Mouse (Mus musculus): ENCODE measurements around the gene Lrrc1.

Lrrc1 gene

DNA sequence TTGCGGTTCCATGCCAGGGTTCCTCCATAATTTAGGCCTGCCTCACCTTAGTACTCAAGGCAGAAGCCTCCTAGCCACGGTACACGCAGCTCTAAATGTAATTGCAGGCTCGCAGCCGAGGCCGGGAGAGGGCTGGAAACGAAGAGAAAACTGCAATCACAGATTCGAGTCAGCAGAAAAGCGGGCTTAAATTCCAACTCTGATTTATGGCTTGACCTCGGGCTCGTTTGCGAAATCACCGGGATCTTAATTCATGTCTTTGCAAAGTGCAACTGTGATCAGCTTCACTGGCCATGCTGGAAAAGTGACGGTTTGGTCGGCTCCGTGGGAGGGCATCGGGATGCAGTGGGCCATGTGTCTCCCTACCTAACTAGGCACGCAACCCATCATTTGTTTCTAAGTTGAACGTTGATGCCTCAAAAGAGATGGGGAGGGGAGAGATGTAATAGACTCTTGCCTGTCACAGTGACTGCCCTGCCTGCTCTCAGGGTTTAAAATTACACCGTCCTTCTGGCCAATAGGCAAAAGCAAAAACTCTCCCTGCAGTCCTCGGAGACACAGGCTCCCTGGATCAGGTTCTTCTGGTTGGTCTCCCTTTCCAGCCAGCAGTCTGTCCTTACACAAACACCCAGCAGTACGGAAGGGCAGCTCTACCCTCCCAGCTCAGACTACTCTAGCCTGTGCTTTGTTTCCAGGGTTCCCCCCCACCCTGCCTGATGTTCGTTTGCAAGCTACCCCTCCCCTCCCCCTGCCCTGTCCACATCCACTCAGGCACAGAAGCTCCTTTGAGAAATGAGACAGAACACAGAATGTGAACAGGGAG, 117.2 kb downstream of the Lrrc1 start:
- DNase-seq (ENCODE audit: low read depth), result no peak

DNA sequence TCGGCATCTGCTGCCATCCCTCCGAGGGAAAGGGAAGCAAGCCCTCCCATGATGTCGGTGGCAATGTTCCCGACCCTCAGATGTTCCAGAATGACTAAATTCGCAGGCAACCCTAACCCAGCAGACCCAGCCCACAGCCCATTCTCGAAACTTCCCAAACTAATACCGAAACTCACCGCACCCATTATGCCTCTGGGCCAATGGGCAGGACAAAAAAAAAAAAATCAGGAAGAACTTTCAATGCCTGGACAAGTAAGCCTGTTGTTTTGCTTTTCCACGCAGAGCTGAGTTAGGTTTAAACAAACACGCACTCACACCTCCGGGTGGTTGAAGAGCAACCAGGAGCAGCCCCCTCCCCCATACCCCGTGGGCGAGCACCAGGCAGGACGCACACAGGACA, 118.6 kb downstream of the Lrrc1 start:
- DNase-seq (ENCODE audit: low read depth), result no peak

DNA sequence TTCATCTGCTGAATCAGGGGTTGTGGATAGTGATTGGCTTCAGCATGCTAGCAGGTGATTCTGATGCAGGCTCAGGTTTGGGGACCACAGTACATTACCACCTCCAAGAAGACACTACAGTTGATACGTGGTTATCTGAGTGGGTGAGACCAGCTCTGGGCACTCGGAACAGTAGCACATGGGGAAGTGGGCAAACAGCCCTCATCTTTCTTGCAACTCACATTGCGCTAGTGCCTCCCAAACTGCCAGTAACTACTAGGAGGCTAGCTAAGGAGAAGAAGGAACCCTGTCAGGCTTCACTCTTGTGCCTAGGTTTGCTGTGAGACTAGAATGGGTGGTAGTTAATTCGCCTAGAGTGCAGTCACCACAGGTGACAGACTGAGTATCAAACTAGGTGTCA, 119.1 kb downstream of the Lrrc1 start:
- DNase-seq (ENCODE audit: low read depth), result no peak

DNA sequence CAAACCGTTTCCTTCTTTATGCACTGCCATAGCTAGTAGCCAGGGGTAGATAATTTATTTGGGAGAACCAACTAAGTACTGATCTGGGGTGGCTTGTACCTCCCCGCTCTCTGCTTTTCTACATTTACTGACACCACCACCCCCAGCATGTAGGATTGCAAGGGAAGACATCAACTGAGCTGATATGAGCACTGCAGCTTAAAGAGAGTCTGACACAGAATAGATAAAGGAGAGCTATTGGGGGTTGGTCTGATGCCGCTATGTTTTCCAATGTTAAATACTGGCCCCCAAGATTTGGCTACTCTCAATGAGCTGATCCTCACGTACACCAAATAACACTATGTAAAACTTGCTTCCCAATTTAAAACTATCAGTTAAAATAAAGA, 124.5 kb downstream of the Lrrc1 start:
- no peak for DNase-seq (ENCODE audit: low read depth)

DNA sequence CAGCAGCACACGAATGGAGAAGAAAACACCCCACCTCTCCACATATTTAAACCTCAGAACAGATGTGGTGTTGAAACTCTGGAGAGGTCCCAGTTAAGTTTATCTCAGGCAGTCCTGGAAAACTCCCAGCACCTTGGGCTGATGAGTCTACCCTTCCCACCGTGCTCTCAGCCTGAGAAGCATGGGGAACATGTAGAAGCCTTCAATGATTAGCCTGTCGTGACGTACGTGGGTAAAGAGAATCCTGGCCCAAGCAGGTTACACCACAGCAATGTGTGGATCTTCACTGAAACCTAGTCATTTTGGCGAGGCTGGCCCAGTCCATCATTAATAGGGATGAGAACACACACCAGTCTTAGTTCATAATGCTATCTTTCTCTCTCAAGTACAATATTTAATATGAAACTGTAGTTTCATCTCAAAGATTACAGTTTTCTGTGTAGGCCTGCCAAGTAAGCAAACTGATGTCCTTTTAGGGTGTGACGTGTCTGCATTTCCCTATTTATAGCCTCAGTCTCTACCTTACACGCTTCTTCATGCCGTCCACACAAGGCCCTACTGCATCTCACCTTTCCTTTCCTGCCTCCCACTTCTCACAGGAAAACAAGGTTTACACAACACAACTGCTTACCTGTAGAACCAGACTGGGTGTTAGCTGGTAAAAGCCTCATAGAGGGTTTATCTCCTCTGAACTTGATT, 125.0 kb downstream of the Lrrc1 start:
- no peak for DNase-seq (ENCODE audit: low read depth)

DNA sequence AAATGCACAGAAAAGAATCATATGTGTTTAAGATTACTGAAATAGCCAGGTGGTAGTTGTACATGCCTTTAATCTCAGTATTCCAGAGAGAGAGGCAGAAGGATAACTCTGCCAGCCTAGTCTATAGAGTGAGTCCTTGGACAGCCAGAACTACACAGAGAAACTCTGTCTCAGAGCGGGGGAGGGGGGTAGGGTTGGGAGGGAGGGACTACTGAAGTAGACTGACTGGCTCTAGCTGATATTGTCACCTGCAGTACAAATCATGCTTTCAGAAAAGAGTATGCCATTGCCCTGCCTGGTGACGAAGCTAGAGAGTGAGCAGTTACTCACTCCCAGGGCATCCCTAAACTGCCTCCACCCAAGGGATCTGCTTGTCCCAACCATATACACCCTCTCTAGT, 125.9 kb downstream of the Lrrc1 start:
- DNase-seq (ENCODE audit: low read depth), result no peak

DNA sequence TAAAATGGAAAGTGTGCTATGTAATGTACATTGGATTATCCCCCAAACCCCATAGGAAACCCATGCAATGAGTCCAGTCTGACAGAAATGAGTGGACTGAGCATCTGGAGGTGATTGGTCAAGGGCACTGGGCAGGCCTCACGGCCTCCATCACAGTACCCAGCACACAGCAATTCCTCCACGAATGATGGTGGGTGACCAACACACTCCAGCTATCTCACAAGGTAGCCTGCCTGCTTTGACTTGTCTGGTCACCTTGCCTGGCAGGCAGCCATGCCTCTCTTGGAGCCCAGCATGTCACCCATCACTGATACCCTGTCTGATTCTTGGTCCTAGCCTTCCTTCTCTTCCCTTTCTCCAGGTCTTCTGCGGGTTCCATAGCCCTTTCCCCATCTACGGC, 128.2 kb downstream of the Lrrc1 start:
- no peak for DNase-seq (ENCODE audit: low read depth)

DNA sequence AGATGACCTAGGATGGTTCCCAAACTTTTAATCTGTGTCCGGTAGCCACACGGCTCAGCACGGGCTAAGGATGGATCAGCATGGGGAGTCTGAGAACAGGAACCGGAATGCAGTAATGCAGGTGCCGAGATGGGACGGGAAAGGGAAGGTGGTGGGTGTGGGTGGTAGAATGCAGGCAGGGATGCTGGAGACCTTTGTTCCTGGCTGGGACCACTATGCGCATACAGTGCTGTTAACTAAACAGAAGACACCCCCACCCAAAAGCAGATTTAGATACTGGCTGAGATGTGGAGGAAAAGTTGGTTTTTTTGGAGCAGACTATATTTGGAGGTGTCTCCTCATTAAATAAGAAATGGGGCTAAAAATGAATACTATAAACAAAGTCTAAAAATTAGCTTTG, 128.7 kb downstream of the Lrrc1 start:
- no peak for DNase-seq (ENCODE audit: low read depth)

DNA sequence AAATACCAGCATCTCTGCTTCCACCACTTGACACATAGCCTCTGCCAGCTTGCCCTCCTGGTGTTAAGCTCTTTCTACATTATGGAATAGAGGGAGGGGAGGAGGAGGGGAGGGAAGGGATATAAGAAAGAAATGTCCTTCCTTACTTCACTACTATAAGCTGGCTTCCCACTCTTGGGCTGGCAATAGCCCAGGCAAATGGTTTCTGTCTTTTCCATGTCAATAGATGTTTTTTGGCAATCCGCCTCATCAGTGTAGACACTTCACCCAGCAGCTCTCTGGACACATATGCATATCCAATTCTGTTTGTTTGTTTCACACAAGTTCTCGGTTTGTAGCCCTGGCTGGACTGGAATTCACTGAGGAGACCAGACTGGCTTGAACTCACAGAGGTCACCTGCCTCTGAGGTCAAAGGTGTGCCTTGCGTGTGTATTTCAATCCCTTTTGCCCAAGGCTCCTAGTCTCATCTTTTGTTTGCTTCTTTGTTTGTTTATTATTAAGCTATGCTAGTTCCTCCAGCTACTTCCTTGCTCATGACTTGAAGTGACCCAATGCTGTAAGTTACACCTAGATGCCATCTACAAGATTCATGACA, 132.7 kb downstream of the Lrrc1 start:
- no peak for DNase-seq (ENCODE audit: low read depth)

DNA sequence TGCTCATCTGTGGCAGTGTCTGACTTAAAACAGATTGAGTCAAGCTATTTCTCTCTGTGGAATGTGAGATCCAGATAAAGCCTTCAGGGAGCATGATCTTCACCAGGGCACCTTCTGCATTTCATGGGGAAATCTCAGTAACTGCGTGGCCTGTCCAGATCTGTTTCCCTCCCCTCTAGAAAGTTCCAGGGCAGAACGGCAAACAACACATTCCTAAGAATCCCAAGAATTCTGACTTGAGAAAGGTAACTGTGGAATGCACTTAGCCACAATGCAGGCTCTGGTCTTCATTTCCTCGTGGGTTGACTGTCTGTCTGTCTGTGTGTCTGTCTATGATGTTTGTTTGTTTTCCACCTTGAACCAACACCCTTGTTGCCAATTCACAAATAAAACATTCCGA, 133.7 kb downstream of the Lrrc1 start:
- DNase-seq (ENCODE audit: low read depth), result no peak

DNA sequence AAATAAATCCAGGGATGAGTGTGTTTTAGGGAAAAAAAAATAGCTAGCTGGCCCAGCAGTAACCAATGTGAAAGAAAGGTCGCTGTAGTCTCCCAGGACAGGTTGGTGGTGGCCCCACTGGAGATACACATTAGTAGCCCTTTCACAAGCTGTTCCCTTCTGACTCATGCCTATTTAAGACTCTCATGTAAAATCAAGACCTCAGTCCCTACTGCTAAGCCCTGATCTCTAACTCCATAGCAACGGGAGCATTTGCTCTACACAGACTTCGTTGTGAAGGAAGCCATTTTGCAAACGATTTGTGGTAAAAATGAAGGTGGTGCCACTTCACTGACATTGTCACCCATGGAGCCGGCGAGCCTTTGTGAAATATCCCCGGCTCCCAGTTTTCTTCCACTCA, 134.1 kb downstream of the Lrrc1 start:
- DNase-seq (ENCODE audit: low read depth), result no peak

DNA sequence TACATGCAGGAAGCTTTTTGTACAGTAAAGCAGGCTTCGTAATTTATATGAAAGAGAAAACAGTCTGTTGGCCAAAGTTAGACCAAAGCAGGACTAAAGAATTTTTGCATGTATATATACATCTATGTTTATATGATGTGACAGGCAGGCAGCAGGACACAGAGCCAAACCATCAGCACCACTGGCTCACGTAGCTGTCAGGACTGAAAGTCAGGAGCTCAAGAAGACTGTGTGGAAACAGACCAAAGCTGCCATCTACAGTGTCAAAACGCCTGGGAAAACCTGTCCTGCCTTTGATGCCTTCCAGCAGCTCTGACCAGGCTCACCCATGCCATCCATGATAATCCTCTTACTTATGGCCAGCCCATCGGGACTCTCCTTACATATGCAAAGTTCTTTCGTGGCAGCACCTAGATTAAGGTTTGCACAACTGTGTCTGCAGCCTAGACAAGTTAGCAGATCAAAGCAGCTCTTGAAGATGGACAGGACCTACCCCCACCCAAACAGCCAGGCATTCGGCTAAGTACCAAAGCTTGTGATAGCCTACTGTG, 136.5 kb downstream of the Lrrc1 start:
- DNase-seq (ENCODE audit: low read depth), result no peak

DNA sequence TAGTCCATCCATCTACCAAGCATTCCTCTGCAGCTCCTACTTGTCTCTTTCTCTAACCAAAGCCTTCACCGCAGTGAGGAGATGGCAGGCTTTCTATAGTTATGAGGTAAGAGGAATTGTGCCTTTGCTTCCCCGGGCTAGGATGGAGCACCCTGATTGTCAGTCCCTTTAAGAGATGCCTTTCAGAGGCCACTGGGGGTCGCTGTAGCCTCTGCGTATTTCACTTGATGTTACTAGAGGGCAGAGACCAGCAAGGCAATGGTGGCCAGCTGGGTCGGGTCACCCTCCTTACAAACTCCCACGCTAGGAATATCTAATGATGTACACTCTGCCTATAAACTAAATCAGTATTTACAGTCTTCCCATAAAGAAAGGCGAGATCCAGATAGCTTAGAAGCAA, 137.8 kb downstream of the Lrrc1 start:
- no peak for DNase-seq (ENCODE audit: low read depth)

DNA sequence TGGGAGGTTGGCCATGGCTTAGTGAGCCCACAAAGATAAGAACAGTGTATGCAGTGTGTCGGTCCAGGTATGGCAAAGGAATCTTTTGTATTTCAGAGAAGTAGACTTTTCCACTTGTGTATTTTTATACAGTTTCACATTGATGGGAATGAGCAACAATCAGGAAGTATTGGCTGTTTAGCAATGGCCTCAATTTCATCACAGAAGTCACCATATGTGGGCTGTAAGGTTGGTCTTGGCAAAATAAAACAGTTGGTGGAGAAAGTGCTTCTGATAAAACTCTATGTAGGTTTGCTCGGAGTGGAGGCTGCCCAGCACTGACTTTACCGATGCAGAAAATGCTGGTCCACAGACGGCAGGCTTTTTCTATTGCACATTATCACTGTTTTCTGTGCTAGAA, 140.2 kb downstream of the Lrrc1 start:
- no peak for DNase-seq (ENCODE audit: low read depth)

DNA sequence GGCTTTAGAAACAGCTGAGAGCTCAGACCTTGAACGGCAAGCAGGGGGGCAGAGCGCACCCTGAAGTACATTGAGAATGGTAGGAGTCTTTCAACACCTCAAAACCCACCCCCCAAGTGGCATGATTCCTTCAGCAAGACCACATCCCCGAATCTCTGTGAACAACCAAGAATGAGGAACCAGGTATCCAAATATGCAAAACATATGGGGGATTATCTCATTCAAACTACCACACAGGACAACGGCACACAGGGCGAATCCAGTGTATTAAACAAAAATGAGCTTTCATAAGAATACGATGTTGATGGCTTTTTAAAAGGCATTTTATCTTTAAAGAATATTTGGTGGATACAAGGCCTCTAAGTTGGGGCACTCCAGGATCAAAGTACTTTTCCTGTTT, 140.7 kb downstream of the Lrrc1 start:
- no peak for DNase-seq (ENCODE audit: low read depth)

DNA sequence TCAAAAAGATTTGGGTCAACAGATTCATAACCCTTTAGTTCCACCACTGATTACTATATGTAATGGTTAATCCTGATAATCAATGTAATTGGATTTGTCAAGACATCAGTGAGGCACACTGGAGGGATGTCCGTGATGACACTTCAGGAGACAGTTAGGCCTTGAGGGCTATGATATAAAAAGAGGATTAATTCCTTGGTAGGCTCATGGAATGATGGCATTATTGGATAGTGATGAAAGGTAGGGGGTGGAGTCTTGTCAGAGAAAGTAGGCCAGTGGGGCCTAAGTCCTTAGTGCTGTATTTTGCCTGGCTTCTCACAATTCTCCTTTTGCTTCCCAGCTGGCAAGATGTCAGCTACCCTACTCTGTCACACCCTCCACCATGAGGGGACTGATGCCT, 141.7 kb downstream of the Lrrc1 start:
- no peak for DNase-seq (ENCODE audit: low read depth)

DNA sequence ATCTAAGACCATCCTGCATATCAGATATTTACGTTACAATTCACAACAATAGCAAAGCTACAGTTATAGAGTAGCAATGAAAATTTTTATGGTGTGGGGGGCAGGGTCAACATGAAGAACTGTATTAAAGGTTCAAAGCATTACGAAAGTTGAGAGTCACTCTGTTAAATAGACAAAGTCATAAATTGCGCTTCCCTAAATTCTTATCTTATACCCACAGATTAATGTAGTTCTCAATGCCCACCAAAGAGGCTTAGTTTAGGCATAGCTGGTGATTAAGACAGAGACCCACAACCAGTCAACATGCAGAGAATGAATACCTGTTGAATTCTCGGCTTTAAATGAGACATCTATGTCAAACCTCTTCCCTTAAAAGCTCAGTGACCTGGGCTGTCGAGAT, 144.9 kb downstream of the Lrrc1 start:
- no peak for DNase-seq (ENCODE audit: low read depth)

DNA sequence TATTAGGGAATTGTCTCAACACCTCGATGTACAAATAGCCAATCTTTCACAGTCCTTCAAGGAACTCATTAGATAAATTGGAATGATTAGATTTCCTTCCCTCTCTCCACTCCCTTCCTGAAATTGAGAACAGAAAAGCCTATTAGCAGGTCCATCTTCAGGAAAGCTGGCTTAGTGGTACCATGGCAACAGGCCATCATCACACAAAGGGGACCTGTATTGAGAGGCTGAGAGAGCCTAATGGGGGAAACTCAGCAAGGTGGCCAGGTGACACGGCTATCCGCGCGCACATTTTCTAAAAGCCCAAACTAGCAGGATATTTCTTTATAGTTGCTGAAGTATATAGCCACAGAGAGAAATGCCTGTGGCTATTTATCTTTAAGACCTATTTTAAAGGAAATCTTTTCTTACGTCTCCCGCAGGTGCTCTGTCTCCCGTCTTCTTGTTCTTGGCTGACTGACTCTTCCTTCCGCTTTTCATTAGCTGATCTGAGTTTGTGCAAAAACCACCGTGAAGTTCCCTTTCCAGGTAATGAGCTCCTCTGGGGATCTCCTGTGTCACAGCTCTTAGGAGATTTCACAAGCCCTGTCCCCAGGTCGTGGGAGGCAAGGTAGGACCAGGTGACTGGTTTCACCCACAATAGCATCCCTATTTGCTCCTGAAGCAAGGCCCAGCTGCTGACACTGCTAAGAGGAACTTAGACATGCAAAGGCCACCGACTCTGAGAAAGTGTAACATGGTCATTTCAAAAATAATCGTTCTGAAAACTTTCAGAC, 145.6 kb downstream of the Lrrc1 start:
- no peak for DNase-seq (ENCODE audit: low read depth)

DNA sequence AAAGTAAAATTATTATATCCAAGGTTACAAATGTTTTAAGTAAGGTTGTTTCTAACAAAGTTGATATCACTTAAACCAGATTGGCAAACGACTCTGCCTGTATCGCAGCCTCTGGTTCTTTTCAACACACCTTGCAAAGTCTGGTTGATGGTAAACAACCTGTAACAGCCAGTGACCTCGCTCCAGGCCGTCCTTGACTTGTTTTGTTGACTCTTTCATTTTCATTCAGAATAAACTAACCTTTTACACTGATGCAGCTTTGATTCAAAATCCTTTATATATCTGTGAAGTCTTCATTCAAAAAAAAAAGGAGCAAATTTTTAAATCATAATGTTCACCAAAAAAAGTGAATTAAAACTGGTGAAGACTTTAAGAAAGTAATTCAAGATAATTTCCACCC, 147.6 kb downstream of the Lrrc1 start:
- DNase-seq (ENCODE audit: low read depth), result no peak

DNA sequence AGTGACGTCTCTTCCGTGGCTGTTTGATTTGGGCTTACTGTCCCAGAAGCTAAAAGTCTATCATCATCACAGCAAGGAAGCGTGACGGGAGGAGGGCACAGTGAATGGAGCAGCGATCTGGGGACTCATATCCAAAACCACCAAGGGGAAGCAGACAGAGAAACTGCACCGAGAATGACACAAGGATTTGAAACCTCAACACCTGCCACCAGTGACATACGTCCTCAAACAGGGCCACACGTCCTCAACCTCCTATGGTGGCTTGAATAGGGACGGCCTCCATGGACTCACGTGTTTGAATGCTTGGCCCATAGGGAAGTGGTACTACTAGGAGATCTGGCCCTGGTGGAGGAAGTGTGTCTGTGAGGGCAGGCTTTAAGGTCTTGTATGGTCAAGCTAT, 153.4 kb downstream of the Lrrc1 start:
- DNase-seq (ENCODE audit: low read depth), result no peak

DNA sequence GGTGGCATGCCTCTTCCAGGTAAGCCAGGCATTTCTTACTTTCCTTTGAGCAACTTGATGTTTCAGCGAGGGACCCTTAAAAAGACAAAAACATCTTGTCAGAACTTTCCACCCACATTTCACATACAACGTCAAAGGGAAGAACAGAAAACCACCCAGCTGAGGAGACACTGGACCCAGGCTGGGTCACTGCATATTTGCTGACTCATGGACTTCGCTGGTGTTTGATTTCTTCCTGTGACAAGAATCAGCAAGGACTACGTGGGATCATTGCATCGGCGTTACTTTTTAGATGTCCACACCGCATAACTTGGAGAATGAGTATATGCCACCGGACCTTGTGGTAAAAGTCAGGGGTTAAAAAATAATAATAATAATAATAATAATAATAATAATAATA, 155.7 kb downstream of the Lrrc1 start:
- no peak for DNase-seq (ENCODE audit: low read depth)

DNA sequence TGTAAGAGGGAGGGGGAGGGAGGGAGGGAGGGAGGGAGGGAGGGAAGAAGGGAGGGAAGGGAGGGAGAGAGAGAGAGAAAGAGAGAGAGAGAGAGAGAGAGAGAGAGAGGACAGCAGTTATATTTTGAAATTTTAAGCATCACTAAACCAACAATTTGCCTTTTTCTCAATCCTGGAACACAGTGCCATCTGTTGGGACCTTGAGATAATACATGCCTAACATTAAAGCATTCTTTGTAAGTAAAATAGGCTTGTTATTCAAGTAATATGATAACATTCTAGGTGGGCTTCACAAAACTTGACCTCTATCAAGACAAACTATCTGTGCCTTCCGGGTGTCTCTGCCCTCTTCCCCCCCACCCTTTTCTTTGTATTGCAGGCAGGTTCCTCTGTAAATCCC, 157.9 kb downstream of the Lrrc1 start:
- DNase-seq (ENCODE audit: low read depth), result no peak

All from fibroblast of lung, adult 2 months (primary cell).